Comparison of ENCODE assay signal across 25 mouse cellular contexts in genomic region chr19:55247991-55248520, GRCm38 (mm10). TPM values are rescaled to one million over a fixed set of nuclear protein-coding genes. Genes with fewer than 3 reads are reported as not detected.
DNase-seq lines count a peak whose midpoint lies in the region; ATAC-seq and TF ChIP-seq lines count a peak whose summit lies in the region.
"Had no signal": no experiment of that assay in that cellular context is flagged by ENCODE, and none has a peak within 500 bp of the region (broad histone marks: within the 10 kb centered on the region; RNA-seq: fewer than 3 reads in every experiment).

No protein-coding gene starts in this region.

- peak overlapping the region; percentile 23; the same call in 1 of the 2 replicates for H3K9ac ChIP-seq in MEL (ENCODE audit: control insufficient read depth, low read depth, low read length, poor library complexity, severe bottlenecking)
- H3K9ac ChIP-seq in liver, adult 2 months (ENCODE audit: low read depth, low read length), result no peak overlapping the region
- peak overlapping the region; percentile 30; the same call in 1 of the 2 replicates for H3K9ac ChIP-seq in liver, embryonic 16.5 days (ENCODE audit: low read depth, low read length)
- H3K9ac ChIP-seq: forebrain, postnatal 0 days; hindbrain, embryonic 15.5 days; limb, embryonic 15.5 days; neural tube, embryonic 15.5 days had no signal

- no peak for TF ChIP-seq CTCF in MEL (IDR thresholded peaks at IDR 0.05 in 2 of 3, conservative IDR thresholded peaks at IDR 0.05 in 1 of 3; ENCODE audit: control insufficient read depth in 1 of 3, insufficient read depth in 1 of 3, low read depth in 2 of 3, low read length in 3 of 3, poor library complexity in 1 of 3, severe bottlenecking in 1 of 3)
- no peak for TF ChIP-seq CTCF in liver, adult 2 months (IDR thresholded peaks at IDR 0.05; ENCODE audit: low read depth, low read length)

- peaks cover 24 to 35% of the 10 kb centered on the region in 2 experiments for H3K4me1 ChIP-seq in MEL (ENCODE audit: control insufficient read depth in 1 of 2, insufficient read depth in 2 of 2, low read length in 2 of 2)
- H3K4me1 ChIP-seq in liver, adult 2 months (ENCODE audit: control insufficient read depth, insufficient read depth, low read length), result peaks cover 16% of the 10 kb centered on the region
- peaks cover 41% of the 10 kb centered on the region for H3K4me1 ChIP-seq in liver, embryonic 16.5 days (ENCODE audit: control insufficient read depth, low read depth, low read length)
- H3K4me1 ChIP-seq in limb, embryonic 10.5 days, result peaks cover 11% of the 10 kb centered on the region
- H3K4me1 ChIP-seq: limb, embryonic 15.5 days had no signal

- peaks cover 1% of the 10 kb centered on the region; the same call in 1 of the 2 replicates for H3K79me2 ChIP-seq in MEL (ENCODE audit: control insufficient read depth, insufficient read depth, low read length, poor library complexity)
- no peaks in the 10 kb centered on the region for H3K79me2 ChIP-seq in liver, adult 2 months (ENCODE audit: control insufficient read depth, insufficient read depth, low read length)

- no peak for TF ChIP-seq POLR2A in MEL (IDR thresholded peaks at IDR 0.05; ENCODE audit: control insufficient read depth in 1 of 2, insufficient read depth in 1 of 2, low read depth in 1 of 2, low read length in 2 of 2, poor library complexity in 1 of 2)
- no peak for TF ChIP-seq POLR2A in liver, adult 2 months (IDR thresholded peaks at IDR 0.05; ENCODE audit: extremely low read depth, insufficient read depth, low read length)

- H3K4me2 ChIP-seq in liver, embryonic 16.5 days (ENCODE audit: low read depth, low read length), result peak overlapping the region; percentile 23; the same call in 1 of the 2 replicates
- H3K4me2 ChIP-seq: hindbrain, embryonic 15.5 days; limb, embryonic 15.5 days; neural tube, embryonic 15.5 days had no signal

- peak; percentile 46 for DNase-seq in MEL (ENCODE audit: low read depth, low spot score)
- DNase-seq in liver, adult 2 months (ENCODE audit: extremely low read depth, low read depth, low spot score), result peak; percentile 85
- no peak for DNase-seq in thymus, postnatal 36 days
- DNase-seq in thymus, postnatal 10 days (ENCODE audit: low spot score in 2 of 2), result no peak
- no peak for DNase-seq in adrenal gland, postnatal 14 days
- no peak for DNase-seq in limb, embryonic 10.5 days (ENCODE audit: low spot score)
- DNase-seq: adrenal gland, adult 8-10 months; cerebellum, adult 2 months; forebrain, postnatal 0 days; gastrocnemius, adult 2 months; lung, postnatal 10 days; right cerebral cortex, adult 18-20 months; thymus, adult 2 months had no signal

- ATAC-seq in erythroblast, adult 5-6 weeks (replicated peaks; ENCODE audit: low FRiP score, poor library complexity, severe bottlenecking), result peak; percentile 43; the same call in 1 of the 2 replicates
- peak; percentile 33 for ATAC-seq in liver, embryonic 16.5 days (ENCODE audit: low read depth)
- ATAC-seq: activated CD4-positive, CD25-positive, alpha-beta regulatory T cell, adult 4 months; forebrain, postnatal 0 days had no signal

- no peak for TF ChIP-seq RAD21 in MEL (IDR thresholded peaks at IDR 0.05; ENCODE audit: low read depth, low read length)

- H3K9me3 ChIP-seq in MEL (replicated peaks; ENCODE audit: insufficient read depth, low read length), result no peaks in the 10 kb centered on the region
- no peaks in the 10 kb centered on the region for H3K9me3 ChIP-seq in liver, embryonic 16.5 days (replicated peaks; ENCODE audit: control insufficient read depth, low read length)
- H3K9me3 ChIP-seq in limb, embryonic 10.5 days (replicated peaks), result no peaks in the 10 kb centered on the region
- H3K9me3 ChIP-seq: heart, embryonic 10.5 days; hindbrain, embryonic 15.5 days; limb, embryonic 15.5 days; neural tube, embryonic 15.5 days had no signal

- H3K27ac ChIP-seq in MEL (ENCODE audit: control insufficient read depth, low read depth, low read length), result peak overlapping the region; percentile 30; the same call in 1 of the 2 replicates
- peak overlapping the region; percentile 37; the same call in 1 of the 2 replicates for H3K27ac ChIP-seq in liver, adult 2 months (replicated peaks; ENCODE audit: insufficient read depth, low read depth, low read length)
- peak overlapping the region; percentile 57 for H3K27ac ChIP-seq in liver, embryonic 16.5 days (ENCODE audit: low read length)
- H3K27ac ChIP-seq in limb, embryonic 10.5 days, result no peak overlapping the region
- H3K27ac ChIP-seq: gastrocnemius, adult 2 months; heart, embryonic 10.5 days; hindbrain, embryonic 15.5 days; left cerebral cortex, adult 2 months; limb, embryonic 15.5 days; neural tube, embryonic 15.5 days had no signal

- 0 out of 4 replicates have a peak, but pooled peaks of 1 of the 2 experiments have one; percentile 9 for TF ChIP-seq EP300 in MEL (IDR thresholded peaks at IDR 0.05; ENCODE audit: low read depth in 1 of 2, low read length in 2 of 2)

- H3K4me3 ChIP-seq in MEL (ENCODE audit: control insufficient read depth in 1 of 2, insufficient read depth in 1 of 2, low read depth in 2 of 2, low read length in 2 of 2), result no peak overlapping the region
- no peak overlapping the region for H3K4me3 ChIP-seq in liver, adult 2 months (ENCODE audit: insufficient read depth, low read depth, low read length)
- H3K4me3 ChIP-seq in liver, embryonic 16.5 days (ENCODE audit: low read depth, low read length), result no peak overlapping the region
- H3K4me3 ChIP-seq in limb, embryonic 10.5 days, result no peak overlapping the region
- H3K4me3 ChIP-seq: gastrocnemius, adult 2 months; heart, embryonic 10.5 days; hindbrain, embryonic 15.5 days; left cerebral cortex, adult 2 months; limb, embryonic 15.5 days; neural tube, embryonic 15.5 days had no signal

- no peaks in the 10 kb centered on the region for H3K27me3 ChIP-seq in MEL (ENCODE audit: control insufficient read depth in 1 of 2, insufficient read depth in 2 of 2, low read length in 2 of 2)
- no peaks in the 10 kb centered on the region for H3K27me3 ChIP-seq in liver, adult 2 months (ENCODE audit: control insufficient read depth, insufficient read depth, low read length)
- no peaks in the 10 kb centered on the region for H3K27me3 ChIP-seq in liver, embryonic 16.5 days (ENCODE audit: control insufficient read depth, insufficient read depth, low read depth, low read length)
- H3K27me3 ChIP-seq in limb, embryonic 10.5 days (ENCODE audit: low read depth, poor library complexity, severe bottlenecking), result peaks cover 10% of the 10 kb centered on the region
- H3K27me3 ChIP-seq: hindbrain, embryonic 15.5 days; limb, embryonic 15.5 days; neural tube, embryonic 15.5 days had no signal

- H3K36me3 ChIP-seq in MEL (ENCODE audit: control insufficient read depth in 1 of 2, insufficient read depth in 2 of 2, low read length in 2 of 2), result peaks cover 0 to 32% of the 10 kb centered on the region in 2 experiments; a peak in 2 of 4 replicates
- H3K36me3 ChIP-seq in liver, adult 2 months (ENCODE audit: control insufficient read depth, insufficient read depth, low read length), result no peaks in the 10 kb centered on the region
- no peaks in the 10 kb centered on the region for H3K36me3 ChIP-seq in liver, embryonic 16.5 days (ENCODE audit: control insufficient read depth, insufficient read depth)
- no peaks in the 10 kb centered on the region for H3K36me3 ChIP-seq in limb, embryonic 10.5 days
- H3K36me3 ChIP-seq: heart, embryonic 10.5 days; hindbrain, embryonic 15.5 days; limb, embryonic 15.5 days; neural tube, embryonic 15.5 days had no signal

- WGBS in liver, adult 2 months, result 20% methylated on average over 9 of the region's 9 CpGs
- 18% methylated on average over 9 of the region's 9 CpGs for WGBS in liver, embryonic 16.5 days (ENCODE audit: insufficient replicate concordance)
- 68% methylated on average over 9 of the region's 9 CpGs for WGBS in limb, embryonic 10.5 days

TF ChIP-seq in MEL, 35 proteins besides CTCF, POLR2A, EP300 and RAD21 (continues in another document):
- TF ChIP-seq SIN3A (IDR thresholded peaks at IDR 0.05; ENCODE audit: low read length), result no peak
- no peak for TF ChIP-seq UBTF (IDR thresholded peaks at IDR 0.05; ENCODE audit: borderline replicate concordance, insufficient read depth, low read depth, low read length)
- TF ChIP-seq MYB (IDR thresholded peaks at IDR 0.05; ENCODE audit: low read depth, low read length), result no peak
- TF ChIP-seq ZC3H11A (IDR thresholded peaks at IDR 0.05; ENCODE audit: low read depth, low read length), result no peak
- no peak for TF ChIP-seq ZKSCAN1 (IDR thresholded peaks at IDR 0.05; ENCODE audit: low read depth, low read length)
- TF ChIP-seq MAZ (IDR thresholded peaks at IDR 0.05; ENCODE audit: low read depth, low read length), result no peak
- TF ChIP-seq GATA1 (IDR thresholded peaks at IDR 0.05; ENCODE audit: low read depth, low read length), result 0 out of 2 replicates have a peak, but pooled peaks have one; percentile 37
- 0 out of 2 replicates have a peak, but pooled peaks have one; percentile 18 for TF ChIP-seq MAFK (IDR thresholded peaks at IDR 0.05; ENCODE audit: borderline replicate concordance, low read depth, low read length)
- TF ChIP-seq RCOR1 (IDR thresholded peaks at IDR 0.05; ENCODE audit: low read depth, low read length), result 0 out of 2 replicates have a peak, but pooled peaks have one; percentile 18

RNA-seq across cellular contexts. Expression of gene Acsl5, which starts 3.7 kb away (rescaled TPM):
- 248 and 318 TPM in 2 replicates for total RNA-seq in MEL (2012; rRNA removed)
- 100 to 1,000 TPM in 1 of 2 experiments, not detected in 1; 223 TPM for polyA plus RNA-seq in MEL (2012; ENCODE audit: insufficient read depth in 1 of 2, insufficient read length in 2 of 2, low read depth in 1 of 2, low replicate concordance in 2 of 2, missing spikeins in 1 of 2)
- 39.6 and 74.4 TPM in 2 replicates for total RNA-seq in erythroblast, adult 5-6 weeks (2015; ENCODE audit: low replicate concordance)
- total RNA-seq in erythroblast, adult 5-6 weeks (2017; ENCODE audit: low replicate concordance), result 27.5 and 31.5 TPM in 2 replicates
- 1,037 and 1,190 TPM in 2 replicates for total RNA-seq in liver, adult 2 months (2014; rRNA removed)
- polyA plus RNA-seq in liver, adult 2 months (2012; rRNA removed), result 206 and 249 TPM in 2 replicates
- 203 and 205 TPM in 2 replicates for polyA plus RNA-seq in liver, embryonic 16.5 days (2015; fragmentation: Nextera tagmentation; extraction: Ambion mirVana)
- 80.5 and 115 TPM in 2 replicates for total RNA-seq in adrenal gland, postnatal 14 days (2021)
- polyA plus RNA-seq in limb, embryonic 10.5 days (2016; fragmentation: Nextera tagmentation; extraction: Ambion mirVana), result 15.4 and 25.6 TPM in 2 replicates

RNA-seq across cellular contexts. Expression of gene Gucy2g, which starts 7.0 kb away (rescaled TPM):
- total RNA-seq in MEL (2012; rRNA removed), result 0.65 and 1.1 TPM in 2 replicates
- polyA plus RNA-seq in MEL (2012; ENCODE audit: insufficient read depth in 1 of 2, insufficient read length in 2 of 2, low read depth in 1 of 2, low replicate concordance in 2 of 2, missing spikeins in 1 of 2), result 1 to 10 TPM in 1 of 2 experiments, not detected in 1; 2.4 TPM
- 0.58 TPM in 1 of 2 replicates, not detected in the other for total RNA-seq in erythroblast, adult 5-6 weeks (2015; ENCODE audit: low replicate concordance)
- total RNA-seq in erythroblast, adult 5-6 weeks (2017; ENCODE audit: low replicate concordance), result not detected in 2 replicates
- total RNA-seq in liver, adult 2 months (2014; rRNA removed), result not detected in 2 replicates
- 0.04 TPM in 2 replicates for polyA plus RNA-seq in liver, adult 2 months (2012; rRNA removed)
- polyA plus RNA-seq in liver, embryonic 16.5 days (2015; fragmentation: Nextera tagmentation; extraction: Ambion mirVana), result 0.02 and 0.05 TPM in 2 replicates
- total RNA-seq in adrenal gland, postnatal 14 days (2021), result not detected in 2 replicates
- polyA plus RNA-seq in limb, embryonic 10.5 days (2016; fragmentation: Nextera tagmentation; extraction: Ambion mirVana), result not detected in 2 replicates
- total RNA-seq: adrenal gland, adult 8-10 months; hematopoietic stem cell, adult 5-6 weeks had no signal
- polyA plus RNA-seq: activated CD4-positive, CD25-positive, alpha-beta regulatory T cell, adult 4 months; forebrain, embryonic 11.5 days; heart, embryonic 10.5 days; heart, embryonic 16.5 days; intestine, embryonic 14.5 days had no signal

Comparison
In these comparisons a context has a peak if more than half of its experiments do, and no peak if none do; other contexts are left out.
1. DNase-seq: peak in MEL (single experiment) and liver, adult 2 months (single experiment); none in thymus, postnatal 36 days (0 of 2), thymus, postnatal 10 days (0 of 2), adrenal gland, postnatal 14 days (single experiment) and limb, embryonic 10.5 days (single experiment).